Mouse (Mus musculus): ENCODE measurements at regions not wholly inside any gene's neighbourhood (a gene's known extent, or its start where the extent isn't known, plus 50 kb on each side); places are given as distances from the start of the nearest gene placed in this dataset.
"Not testable (repeated sequence)": the region's sequence is repeated elsewhere in the genome, so short reads cannot be mapped to it uniquely, and the experiment has no call there.

DNA sequence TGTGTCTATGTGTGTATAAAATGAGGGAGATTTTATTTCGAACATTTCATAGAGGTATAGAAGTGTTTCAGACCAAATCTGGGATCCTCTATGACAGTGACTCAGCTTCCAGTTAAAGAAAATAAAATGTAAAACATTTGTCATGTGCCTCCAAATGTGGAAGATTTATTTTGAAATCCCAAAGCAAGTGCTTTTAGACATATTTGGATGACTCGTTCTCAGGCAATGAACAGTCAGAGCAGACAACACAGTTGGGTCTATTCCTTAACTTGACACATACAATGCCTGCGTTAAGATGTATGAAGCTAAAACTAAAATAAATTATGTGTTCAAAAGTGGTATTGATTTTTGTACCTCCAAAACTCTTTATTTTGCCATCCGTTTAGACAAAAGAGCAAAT is 830.4 kb upstream of the Grm7 start:
- H3K4me1 ChIP-seq, result no peaks in the 10 kb centered on the region
- no peaks in the 10 kb centered on the region for H3K9me3 ChIP-seq
- no peaks in the 10 kb centered on the region for H3K36me3 ChIP-seq
- WGBS, result 89% methylated on average over 4 of the region's 4 CpGs
- no peaks in the 10 kb centered on the region for H3K27me3 ChIP-seq (replicated peaks)
- ATAC-seq (ENCODE audit: low FRiP score, low read depth), result no peak
- no peak overlapping the region for H3K4me3 ChIP-seq
- H3K4me2 ChIP-seq (replicated peaks), result no peak overlapping the region
- no peak overlapping the region for H3K9ac ChIP-seq
- no peak overlapping the region for H3K27ac ChIP-seq

DNA sequence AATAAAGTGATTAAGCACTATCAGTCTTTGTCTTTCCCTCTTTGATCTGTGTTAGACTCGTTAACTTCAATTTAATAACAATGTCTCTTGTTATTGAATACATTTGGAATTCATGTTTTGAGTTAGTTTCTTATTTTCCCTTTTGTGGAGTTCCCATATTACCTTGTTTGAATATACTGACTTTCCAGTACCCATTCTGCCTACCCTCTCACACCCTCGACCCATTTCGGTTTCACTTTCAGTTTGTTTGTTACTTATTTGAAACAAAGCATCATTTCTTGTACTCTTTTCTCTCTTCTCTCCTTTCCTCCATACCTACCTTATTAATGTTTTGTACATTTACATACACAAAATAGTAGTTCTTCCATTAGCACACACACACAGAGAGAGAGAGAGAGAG is 797.1 kb upstream of the Grm7 start:
- ATAC-seq (ENCODE audit: low FRiP score, low read depth), result no peak
- 81% methylated on average over 3 of the region's 3 CpGs for WGBS
- Histone ChIP-seq H3K27me3 (replicated peaks) (no peaks in the 10 kb centered on the region), H3K4me1 (no peaks in the 10 kb centered on the region), H3K27ac (no peak overlapping the region), H3K9me3 (peaks cover 3% of the 10 kb centered on the region; the same call in 1 of the 2 replicates), H3K9ac (no peak overlapping the region), H3K4me3 (no peak overlapping the region), H3K36me3 (no peaks in the 10 kb centered on the region), H3K4me2 (replicated peaks) (no peak overlapping the region)

GRCm38 (mm10) chr6:109855806-109856205 is 789.6 kb upstream of the Grm7 start:
- Histone ChIP-seq H3K27ac (no peak overlapping the region), H3K9ac (no peak overlapping the region), H3K27me3 (replicated peaks) (no peaks in the 10 kb centered on the region), H3K4me3 (no peak overlapping the region), H3K4me1 (no peaks in the 10 kb centered on the region), H3K36me3 (no peaks in the 10 kb centered on the region), H3K9me3 (no peaks in the 10 kb centered on the region), H3K4me2 (replicated peaks) (no peak overlapping the region)
- 54% methylated on average over 1 of the region's 1 CpGs for WGBS
- no peak for ATAC-seq (ENCODE audit: low FRiP score, low read depth)

- 86% methylated on average over 4 of the region's 4 CpGs for WGBS
- H3K9ac ChIP-seq, result no peak overlapping the region
- H3K4me3 ChIP-seq, result no peak overlapping the region
- no peaks in the 10 kb centered on the region for H3K9me3 ChIP-seq
- H3K27me3 ChIP-seq (replicated peaks), result no peaks in the 10 kb centered on the region
- no peaks in the 10 kb centered on the region for H3K4me1 ChIP-seq
- ATAC-seq (ENCODE audit: low FRiP score, low read depth), result no peak
- no peaks in the 10 kb centered on the region for H3K36me3 ChIP-seq
- H3K27ac ChIP-seq, result no peak overlapping the region
- H3K4me2 ChIP-seq (replicated peaks), result no peak overlapping the region
Measured at GRCm38 (mm10) chr6:109863411-109863810, 782.0 kb upstream of the Grm7 start.

DNA sequence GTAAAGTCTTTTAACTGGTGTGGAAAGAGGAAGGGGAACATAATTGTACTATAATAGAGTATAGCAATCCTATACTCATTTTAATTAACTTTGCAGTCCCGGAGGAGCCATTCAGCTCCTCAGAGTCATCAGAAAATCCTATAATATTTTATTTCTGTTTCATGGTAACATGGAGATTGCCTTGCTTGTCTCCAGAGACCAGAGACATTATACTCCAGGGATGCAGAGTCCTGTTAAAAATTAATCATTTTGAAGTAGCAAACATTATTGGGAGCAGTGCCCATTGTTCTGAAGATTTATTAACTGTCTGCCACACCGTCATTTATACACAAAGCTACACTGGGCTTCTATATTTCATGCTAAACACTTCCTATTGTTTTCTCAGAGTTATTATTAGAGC is 771.2 kb upstream of the Grm7 start:
- Histone ChIP-seq H3K4me2 (replicated peaks) (no peak overlapping the region), H3K36me3 (no peaks in the 10 kb centered on the region), H3K9ac (no peak overlapping the region), H3K4me1 (no peaks in the 10 kb centered on the region; the same call in 1 of the 2 replicates), H3K27me3 (replicated peaks) (no peaks in the 10 kb centered on the region), H3K9me3 (no peaks in the 10 kb centered on the region), H3K4me3 (no peak overlapping the region), H3K27ac (no peak overlapping the region)
- peak; percentile 93 for ATAC-seq (ENCODE audit: low FRiP score, low read depth)
- WGBS, result 35% methylated on average over 2 of the region's 2 CpGs

DNA sequence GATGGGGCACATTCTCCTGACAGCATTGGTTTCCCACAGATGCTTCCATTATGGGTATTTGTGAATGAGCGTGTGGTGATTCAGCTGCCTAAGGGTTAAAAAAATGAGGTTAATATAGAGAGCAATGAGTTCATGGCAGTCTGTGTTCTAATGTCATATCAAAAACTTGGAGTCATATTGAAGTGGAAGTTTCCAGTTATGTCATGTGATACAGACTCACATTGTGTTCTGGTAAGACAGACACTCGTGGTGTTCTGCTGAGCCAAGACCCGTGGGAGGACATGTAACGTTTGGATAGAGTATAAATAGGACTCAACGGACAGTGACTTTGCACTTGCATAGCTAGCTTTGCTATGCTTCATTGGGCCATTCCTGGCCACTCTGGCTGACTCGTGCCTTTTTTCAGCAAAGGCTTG is 770.7 kb upstream of the Grm7 start:
- no peak overlapping the region for H3K4me2 ChIP-seq (replicated peaks)
- no peak overlapping the region for H3K4me3 ChIP-seq
- WGBS, result 33% methylated on average over 6 of the region's 6 CpGs
- H3K36me3 ChIP-seq, result no peaks in the 10 kb centered on the region
- no peaks in the 10 kb centered on the region for H3K27me3 ChIP-seq (replicated peaks)
- H3K9ac ChIP-seq, result no peak overlapping the region
- ATAC-seq (ENCODE audit: low FRiP score, low read depth), result peak; percentile 74
- H3K4me1 ChIP-seq, result no peaks in the 10 kb centered on the region; the same call in 1 of the 2 replicates
- H3K9me3 ChIP-seq, result no peaks in the 10 kb centered on the region
- H3K27ac ChIP-seq, result no peak overlapping the region

GRCm38 (mm10) chr6:109875548-109875947 is 769.8 kb upstream of the Grm7 start:
- not testable (repeated sequence) for H3K27ac ChIP-seq; H3K9me3 ChIP-seq; H3K4me1 ChIP-seq; H3K36me3 ChIP-seq; H3K9ac ChIP-seq; H3K27me3 ChIP-seq (replicated peaks); ATAC-seq (ENCODE audit: low FRiP score, low read depth); H3K4me2 ChIP-seq (replicated peaks); H3K4me3 ChIP-seq
- WGBS, result 93% methylated on average over 3 of the region's 3 CpGs

GRCm38 (mm10) chr6:109879145-109879544 is 766.2 kb upstream of the Grm7 start:
- WGBS, result 87% methylated on average over 1 of the region's 1 CpGs
- Histone ChIP-seq H3K27me3 (replicated peaks) (no peaks in the 10 kb centered on the region), H3K4me1 (no peaks in the 10 kb centered on the region; the same call in 1 of the 2 replicates), H3K9me3 (no peaks in the 10 kb centered on the region), H3K27ac (no peak overlapping the region), H3K4me3 (no peak overlapping the region), H3K9ac (no peak overlapping the region), H3K36me3 (no peaks in the 10 kb centered on the region), H3K4me2 (replicated peaks) (no peak overlapping the region)
- ATAC-seq (ENCODE audit: low FRiP score, low read depth), result no peak

GRCm38 (mm10) chr6:109923780-109924179 is 721.6 kb upstream of the Grm7 start:
- H3K4me3 ChIP-seq, result no peak overlapping the region

GRCm38 (mm10) chr6:109948491-109948890 is 696.9 kb upstream of the Grm7 start:
- ATAC-seq (ENCODE audit: low FRiP score, low read depth), result no peak

More at GRCm38 (mm10) chr6:109923780-109924179, 721.6 kb upstream of the Grm7 start:
- no peak overlapping the region for H3K27ac ChIP-seq
- no peak overlapping the region for H3K9ac ChIP-seq
- no peaks in the 10 kb centered on the region for H3K27me3 ChIP-seq (replicated peaks)
- no peaks in the 10 kb centered on the region for H3K36me3 ChIP-seq
- no peak overlapping the region for H3K4me2 ChIP-seq (replicated peaks)
- no peaks in the 10 kb centered on the region for H3K9me3 ChIP-seq
- H3K4me1 ChIP-seq, result no peaks in the 10 kb centered on the region
- ATAC-seq (ENCODE audit: low FRiP score, low read depth), result no peak

GRCm38 (mm10) chr6:109948928-109949327 is 696.5 kb upstream of the Grm7 start:
- no peak for ATAC-seq (ENCODE audit: low FRiP score, low read depth)
- Histone ChIP-seq H3K27ac (no peak overlapping the region), H3K4me1 (no peaks in the 10 kb centered on the region; the same call in 1 of the 2 replicates), H3K4me3 (no peak overlapping the region), H3K9me3 (no peaks in the 10 kb centered on the region), H3K36me3 (no peaks in the 10 kb centered on the region), H3K27me3 (replicated peaks) (no peaks in the 10 kb centered on the region), H3K4me2 (replicated peaks) (no peak overlapping the region), H3K9ac (no peak overlapping the region)
- WGBS, result 20% methylated on average over 1 of the region's 1 CpGs

More at GRCm38 (mm10) chr6:109948491-109948890, 696.9 kb upstream of the Grm7 start:
- H3K9ac ChIP-seq, result no peak overlapping the region
- no peaks in the 10 kb centered on the region for H3K27me3 ChIP-seq (replicated peaks)
- no peak overlapping the region for H3K27ac ChIP-seq
- no peak overlapping the region for H3K4me3 ChIP-seq
- no peaks in the 10 kb centered on the region for H3K36me3 ChIP-seq
- no peaks in the 10 kb centered on the region; the same call in 1 of the 2 replicates for H3K4me1 ChIP-seq
- H3K9me3 ChIP-seq, result no peaks in the 10 kb centered on the region
- no peak overlapping the region for H3K4me2 ChIP-seq (replicated peaks)

GRCm38 (mm10) chr6:109957901-109958300 is 687.5 kb upstream of the Grm7 start:
- not testable (repeated sequence) for H3K4me3 ChIP-seq; H3K27me3 ChIP-seq (replicated peaks); H3K4me2 ChIP-seq (replicated peaks); ATAC-seq (ENCODE audit: low FRiP score, low read depth); H3K36me3 ChIP-seq; H3K4me1 ChIP-seq; H3K9ac ChIP-seq; H3K27ac ChIP-seq; H3K9me3 ChIP-seq
- 94% methylated on average over 2 of the region's 2 CpGs for WGBS

Data from neural tube, embryonic 12.5 days (tissue).